Mouse (Mus musculus): Measurements from ENCODE around the gene Mroh2a.

Mroh2a gene

DNA sequence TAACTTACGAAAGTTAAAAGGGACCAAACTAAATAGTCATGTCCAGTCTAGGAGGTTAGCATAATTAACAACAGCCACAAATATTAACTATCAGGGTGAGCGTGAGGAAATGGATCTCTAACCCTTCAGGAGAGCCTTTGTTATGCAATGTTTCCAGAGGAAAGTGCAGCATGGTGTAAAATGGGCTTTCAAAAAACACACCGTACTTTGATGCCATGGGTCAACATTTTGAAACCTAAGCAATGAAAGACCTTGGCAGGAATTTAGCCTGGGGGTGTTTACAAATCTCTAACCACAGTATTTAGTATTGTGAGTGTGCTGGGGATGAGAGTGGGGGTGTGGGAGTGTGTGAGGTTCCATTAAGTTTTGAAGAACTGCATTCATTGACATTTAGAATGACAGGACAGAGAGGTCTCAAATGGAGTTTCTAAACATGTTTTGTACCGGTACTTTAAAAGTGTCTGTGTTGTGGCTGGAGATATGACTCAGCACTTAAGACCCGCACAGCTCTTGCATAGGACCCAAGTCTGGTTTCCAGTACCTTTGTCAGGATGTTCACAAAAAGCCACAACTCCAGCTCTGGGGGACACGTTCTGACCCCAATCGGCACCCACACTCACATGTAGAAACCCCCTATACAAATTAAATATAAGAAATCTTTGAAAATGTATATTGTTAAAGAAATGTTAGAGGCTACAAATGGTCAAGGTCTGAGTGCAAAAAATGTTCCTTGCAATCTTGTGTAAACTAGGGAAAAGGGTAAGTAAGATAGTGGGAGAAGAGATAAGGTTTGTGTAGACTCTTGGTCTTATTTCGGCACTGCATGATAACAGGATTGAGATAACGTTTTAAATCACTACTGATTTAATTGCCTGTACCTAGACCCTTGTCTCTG, 52.6 kb downstream of the Mroh2a start:
- peak; percentile 57 for DNase-seq

DNA sequence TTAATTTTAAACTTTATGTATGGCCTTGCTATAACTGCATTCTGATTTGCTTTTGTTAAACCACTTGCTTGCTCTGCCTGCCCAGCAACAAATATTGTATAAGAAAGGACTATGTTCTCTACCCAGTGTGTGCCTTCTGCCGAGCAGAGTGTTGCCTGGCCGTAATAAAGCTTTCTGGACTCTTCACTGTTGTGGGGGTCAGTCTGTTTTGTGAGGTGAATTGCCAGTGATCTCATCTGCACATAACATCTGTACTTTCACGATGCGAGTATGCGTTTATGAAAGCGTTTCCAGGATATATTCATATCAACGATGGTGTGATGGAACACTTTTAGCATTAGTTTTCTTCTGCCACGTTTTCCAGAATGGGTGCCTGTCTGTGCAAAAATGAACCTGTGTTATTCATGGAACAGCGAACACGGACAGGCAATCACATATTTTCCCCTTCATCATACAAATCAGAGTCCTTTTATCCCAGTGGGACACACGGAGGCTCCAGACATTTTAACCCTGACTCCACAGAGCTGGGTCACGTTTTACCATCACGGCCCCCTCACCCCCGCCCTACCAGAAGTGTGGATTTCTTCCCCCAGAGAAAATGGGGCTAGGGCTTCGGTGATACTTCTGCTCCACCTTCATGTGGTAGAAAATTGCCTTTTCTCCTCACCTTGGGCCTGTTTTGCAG, 53.4 kb downstream of the Mroh2a start:
- DNase-seq: no peak

DNA sequence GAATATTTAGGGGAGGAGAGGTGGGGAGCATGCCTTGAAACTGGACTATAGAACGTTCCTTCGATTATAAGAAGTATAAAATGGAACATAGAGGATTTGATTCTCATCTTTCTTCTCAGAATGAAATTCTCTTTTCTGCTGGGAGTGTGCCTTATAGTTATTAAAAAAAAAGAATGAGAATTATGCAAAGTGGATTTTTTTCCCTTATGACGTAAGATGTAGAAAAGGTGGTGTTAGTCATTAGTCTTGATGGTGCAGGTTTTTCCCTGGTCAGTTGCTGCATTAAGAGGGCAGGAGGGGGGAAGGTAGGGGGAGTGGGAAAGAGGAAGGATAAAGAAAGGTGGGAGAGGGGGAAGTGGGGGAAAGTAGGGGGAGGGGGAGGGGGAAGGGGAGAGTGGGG, 55.5 kb downstream of the Mroh2a start:
- no peak for DNase-seq

DNA sequence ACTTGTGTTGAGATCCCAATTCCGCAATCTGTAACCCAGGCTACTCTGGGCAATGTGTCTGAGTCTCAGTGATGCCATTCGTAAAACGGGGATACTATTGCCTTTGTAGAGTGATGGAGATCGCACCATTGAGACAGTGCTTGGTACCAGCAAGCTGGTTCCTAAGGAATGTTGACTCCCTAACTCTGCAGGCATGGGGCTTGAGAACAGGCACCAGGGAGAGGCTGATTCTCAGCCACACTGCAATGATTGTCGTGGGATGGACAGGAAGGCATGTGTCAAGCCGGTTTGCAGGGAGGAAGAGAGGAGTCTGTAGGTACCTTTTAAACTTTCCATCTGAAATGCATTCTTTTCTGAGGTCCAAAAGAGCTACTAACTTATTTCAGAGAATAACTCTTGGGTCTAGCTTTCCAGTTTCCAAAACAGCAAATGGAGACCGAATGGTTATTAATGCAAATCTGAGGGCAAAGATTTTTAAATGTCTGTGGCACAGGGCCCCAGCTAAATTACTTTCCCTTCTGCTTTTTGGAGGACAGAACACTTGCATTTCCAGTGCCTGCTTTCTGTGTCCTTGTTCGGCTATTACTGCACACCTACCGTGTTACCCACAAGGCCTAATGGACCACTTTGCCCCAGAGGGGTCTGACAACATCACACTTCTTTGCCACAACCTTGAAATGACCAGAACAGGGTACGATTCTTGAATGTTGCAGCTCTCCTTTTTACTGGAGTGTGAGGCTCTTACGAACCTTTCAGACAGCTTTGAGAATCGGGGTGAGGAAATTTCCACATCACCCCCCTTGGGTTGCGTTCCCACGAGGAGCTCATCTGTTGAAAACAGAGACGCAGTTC, 56.8 kb downstream of the Mroh2a start:
- DNase-seq: no peak

DNA sequence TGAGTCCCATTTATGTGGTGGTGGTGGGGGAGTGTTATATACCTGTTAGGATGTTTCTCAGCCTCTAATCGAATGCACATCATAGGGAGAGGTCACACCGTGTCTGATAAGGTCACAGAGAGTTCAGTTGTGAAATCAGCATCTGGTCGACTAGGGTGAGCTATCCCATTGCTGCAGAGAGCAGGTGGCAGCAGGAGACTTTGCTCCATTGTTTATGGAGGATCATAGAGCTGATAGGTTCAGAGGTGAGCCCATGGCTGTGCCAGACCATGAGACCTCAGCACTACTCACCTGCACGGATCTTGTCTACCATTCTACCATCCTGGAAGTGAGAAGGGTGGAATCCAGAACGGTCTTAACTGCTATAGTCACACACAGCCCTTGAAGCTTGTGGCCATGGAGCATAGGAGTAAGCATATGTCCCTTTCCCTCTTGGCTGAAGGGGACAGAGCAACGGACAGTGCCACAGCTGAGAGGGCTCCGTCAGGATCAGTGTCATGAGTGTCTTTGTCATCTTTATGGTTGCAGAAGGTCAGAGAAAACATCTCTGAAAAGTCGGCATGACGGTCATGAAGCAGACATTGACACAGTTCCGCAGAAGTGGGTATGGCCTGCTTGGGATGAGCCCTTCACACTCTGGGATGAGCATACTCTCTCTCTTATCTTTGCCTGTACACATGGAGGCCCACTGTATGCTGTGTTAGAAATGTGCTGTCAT, 57.6 kb downstream of the Mroh2a start:
- DNase-seq: no peak

DNA sequence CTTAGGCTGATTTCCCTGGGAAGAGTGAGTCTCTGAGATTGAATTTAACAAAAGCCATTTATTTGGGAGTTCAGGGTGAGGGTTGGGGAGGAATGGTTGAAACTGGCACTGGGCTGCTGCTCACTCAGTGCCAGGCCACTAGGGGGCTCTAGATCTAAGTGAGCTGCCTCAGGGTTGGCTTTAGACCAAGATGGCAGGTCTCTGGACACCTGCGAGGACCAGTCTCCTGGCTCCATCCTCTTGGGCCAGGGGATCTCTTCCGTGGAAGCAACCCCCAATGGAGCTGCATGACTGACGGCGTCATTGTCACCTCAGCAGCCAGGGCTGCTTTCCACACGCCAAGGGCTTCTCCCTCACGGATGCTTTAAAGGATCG, 58.1 kb downstream of the Mroh2a start:
- DNase-seq: no peak

DNA sequence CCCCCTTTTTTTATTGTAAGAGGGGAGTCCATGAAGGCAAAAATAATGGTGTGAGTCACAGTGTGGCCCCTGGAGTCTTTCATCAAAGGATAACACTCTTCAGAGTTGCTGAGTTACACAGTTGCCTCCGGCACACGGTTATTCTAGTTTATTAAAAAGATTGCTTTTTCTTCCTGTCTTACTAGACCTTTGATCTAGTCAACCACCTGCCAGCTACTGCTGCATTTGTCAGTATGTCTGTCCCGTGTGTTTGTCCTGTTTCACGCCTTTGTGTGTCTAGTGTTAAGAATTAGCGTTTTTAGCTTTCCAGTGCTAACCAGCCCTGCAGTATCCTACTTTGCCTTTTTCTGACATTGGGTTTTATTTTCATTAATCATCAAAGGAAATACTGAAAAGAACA, 58.9 kb downstream of the Mroh2a start:
- DNase-seq: no peak

DNA sequence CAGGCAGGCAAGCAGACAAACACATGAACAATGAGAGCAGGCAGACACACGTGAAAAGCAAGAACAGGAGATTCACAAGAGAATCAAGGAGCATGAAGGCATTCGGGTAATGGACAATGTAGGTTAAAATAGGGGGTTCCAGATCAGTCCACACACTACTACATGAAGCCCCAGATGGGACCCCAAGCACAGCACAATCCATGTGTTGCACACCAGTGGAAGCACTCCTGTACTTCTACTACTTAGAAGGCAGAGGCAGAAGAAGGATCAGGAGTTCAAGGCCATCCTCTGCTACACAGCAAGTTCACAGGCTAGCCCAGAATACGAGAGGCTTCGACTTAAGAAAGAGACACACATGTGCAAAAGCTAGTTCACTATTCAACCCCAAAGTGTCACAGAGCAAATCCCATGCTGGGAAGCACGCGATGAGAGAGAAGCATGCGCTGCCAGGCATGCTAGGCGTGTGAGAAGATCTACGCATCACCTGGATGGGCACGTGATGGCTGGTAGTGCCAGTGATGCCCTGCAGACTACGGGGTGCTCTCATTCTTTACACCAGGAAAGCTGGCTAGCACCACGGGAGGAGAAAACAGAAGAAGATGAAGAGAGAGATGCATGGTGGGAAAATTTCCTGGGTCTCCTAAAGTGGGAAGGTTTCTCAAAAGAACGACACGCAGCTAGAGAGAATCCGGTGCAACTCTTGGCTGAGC, 59.5 kb downstream of the Mroh2a start:
- no peak for DNase-seq

DNA sequence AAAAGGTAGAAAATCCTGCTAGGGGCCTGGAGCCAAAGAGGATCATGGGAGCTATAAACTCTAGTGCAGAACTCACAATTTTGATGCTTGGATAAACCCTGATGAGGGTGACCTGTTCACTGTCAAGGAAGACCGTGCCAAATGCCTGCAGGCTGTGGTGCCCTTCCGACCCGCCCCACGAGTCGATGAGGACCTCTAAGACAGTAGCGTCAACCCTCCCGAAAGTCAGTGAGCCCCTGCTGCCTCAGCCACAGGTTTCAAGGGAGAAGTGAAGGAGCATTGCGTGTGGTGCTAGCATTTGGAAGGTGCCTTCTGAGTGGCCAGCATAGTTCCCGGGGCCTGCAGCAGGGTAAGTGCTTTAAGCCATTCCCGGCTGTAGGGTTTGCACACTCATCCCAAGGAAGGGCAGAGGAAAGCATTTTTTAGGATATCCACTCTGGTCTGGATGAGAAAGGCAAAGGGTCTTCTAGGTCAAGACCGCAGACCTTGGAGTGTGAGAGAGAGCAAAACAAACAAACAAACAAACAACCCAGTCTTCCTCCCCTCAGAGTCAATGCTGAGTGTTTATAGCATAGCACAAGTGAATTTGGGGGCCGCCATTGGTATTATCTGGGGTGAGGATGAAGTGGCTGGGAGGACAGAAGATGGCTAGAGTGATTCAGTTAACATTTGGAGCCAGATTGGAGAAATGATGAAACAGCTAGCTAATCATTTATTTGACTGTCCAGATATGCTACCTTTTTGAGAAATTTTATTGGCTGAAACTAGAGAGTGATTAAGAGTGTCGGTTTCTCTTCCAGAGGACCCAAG, 60.3 kb downstream of the Mroh2a start:
- no peak for DNase-seq

DNA sequence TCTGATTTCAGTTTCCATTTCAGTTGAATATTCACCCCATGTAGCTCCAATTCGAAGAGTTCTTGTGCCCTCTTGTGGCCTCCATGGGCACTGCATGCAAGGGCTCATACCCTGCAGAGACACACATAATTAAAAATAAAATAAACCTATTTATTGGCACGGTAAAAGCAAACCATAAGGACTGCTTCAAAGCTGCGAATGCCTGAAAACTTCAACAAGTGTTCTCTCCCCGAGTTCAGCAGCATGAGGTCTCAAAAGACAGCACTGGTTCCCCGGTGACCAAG, 60.9 kb downstream of the Mroh2a start:
- DNase-seq: peak; percentile 73

DNA sequence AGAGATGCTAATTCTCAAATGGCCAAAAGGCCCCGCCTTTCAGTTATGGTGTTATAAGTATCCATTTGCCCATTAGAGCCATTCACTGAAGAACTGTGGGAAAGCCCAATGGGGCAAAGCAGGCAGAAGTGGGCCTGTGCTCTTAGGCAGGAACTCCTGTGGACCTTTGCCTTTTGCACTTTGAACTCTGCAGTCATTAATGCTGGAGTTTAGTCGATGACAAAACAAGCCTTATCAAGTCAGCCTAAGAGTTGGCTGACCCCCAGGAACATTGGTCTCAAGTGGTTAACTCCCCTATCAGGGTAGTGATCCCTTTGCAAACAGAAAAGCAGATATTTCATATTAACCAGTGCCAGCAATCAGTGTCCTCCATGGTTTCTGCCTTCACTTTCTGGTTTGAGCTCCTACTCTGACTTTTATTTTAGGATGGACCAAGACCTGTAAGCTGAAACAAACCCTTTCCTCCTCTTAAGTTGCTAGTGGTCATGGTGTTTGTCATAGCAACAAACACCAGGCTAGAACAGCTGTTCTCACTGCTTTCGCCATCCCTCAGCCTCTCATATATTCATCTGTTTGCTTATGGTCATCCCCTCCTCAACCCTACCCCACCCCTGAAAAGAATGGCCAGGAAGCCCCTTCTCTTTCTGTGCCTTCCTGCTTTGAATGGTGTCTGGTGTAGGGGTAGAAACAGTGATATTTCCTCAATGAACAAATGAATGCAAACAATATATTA, 61.4 kb downstream of the Mroh2a start:
- DNase-seq: peak; percentile 27

DNA sequence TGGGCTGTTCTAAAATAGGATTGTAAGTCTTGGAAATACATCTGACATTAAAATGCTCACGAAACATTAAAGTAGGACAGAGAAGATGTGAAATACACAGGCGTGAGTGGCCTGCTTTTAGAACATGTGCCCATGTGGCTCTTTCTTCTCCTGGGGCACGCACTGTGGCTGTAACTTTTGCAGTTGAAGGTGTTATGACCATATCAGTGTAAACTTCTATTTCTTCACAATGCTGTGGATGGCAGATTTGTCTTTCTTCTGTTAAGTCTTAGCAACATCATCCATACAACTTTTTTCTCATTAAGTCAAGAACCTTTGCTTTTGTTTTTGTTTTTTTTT, 62.0 kb downstream of the Mroh2a start:
- DNase-seq: peak; percentile 1

DNA sequence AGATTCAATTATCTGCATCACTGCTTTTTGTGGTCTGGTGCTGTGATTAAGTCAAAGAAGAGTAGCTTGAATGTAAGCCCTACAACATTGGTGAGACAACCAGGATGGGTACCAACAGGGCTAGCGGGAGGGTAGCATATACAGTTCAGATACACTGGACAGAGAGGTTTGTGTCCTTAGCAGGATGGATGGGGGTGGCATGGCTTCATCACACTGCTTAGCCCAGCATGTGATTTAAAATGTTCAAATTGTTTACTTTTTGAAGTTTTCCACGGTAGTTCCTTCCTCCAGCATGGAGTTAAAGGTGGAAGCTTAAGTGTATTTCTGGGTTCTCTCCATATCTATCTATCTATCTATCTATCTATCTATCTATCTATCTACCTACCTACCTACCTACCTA, 62.4 kb downstream of the Mroh2a start:
- DNase-seq: no peak

DNA sequence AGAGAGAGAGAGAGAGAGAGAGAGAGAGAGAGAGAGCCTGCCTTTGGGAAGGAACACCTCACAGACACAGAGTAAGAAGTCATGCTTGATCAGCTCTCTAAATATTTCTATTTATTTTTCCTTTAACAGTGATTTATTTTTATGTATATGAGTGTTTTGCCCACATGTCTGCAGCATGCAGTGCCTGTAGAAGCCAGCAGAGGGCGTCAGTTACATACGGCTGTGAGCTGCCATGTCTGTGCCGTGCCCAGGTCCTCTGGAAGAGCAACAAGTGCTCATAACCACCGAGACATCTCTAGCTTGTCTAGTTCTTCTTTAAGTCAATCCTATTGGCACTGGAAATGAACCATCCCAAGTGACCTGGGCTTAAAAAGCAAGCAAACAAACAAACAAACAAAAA, 63.1 kb downstream of the Mroh2a start:
- peak; percentile 59 for DNase-seq

DNA sequence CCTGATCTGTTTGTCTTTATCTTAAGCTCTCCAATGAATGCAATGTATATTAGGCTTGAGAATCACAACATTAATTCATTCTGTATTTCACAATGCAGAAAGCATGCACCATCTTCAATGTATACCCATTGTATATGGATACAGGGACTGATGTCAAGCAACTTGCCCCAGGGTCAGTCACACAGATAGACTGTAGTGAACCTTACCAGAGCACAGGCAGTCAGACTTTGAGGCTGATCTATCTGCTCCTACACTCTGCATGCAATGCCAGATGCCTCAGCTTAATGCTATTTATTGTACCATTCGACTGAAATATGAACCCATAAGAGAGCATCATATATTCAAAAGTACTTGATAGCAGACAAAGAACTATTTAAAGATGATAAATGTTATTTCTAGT, 63.7 kb downstream of the Mroh2a start:
- DNase-seq: peak; percentile 3

DNA sequence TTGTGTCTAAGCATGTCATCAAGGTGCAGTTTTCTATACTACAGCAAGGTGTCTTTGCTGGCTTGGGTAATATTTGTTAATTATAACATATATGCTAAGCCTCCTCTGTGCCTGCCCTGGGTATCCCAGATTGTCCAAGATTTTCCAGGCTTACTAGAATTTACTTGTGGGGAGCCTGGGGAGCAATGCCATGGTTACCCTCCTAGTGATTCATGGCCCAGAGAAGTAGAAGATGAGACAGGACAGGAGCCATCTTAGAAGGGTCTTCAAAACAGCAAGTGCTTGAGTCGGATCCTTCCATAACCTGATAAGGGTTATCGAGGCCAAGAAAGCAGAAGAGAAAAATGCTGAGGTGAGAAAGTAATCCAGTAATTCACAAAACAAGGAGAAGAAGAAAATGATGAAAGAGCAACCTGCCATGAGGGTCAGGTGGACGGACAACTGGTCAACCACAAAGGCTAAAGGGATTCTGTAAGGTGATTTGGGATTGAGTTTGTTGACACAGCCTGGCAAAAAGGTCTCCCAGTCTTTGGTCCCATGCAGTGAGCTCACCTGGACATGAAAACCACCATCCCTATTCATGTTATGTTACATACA, 64.7 kb downstream of the Mroh2a start:
- DNase-seq: peak; percentile 1

DNA sequence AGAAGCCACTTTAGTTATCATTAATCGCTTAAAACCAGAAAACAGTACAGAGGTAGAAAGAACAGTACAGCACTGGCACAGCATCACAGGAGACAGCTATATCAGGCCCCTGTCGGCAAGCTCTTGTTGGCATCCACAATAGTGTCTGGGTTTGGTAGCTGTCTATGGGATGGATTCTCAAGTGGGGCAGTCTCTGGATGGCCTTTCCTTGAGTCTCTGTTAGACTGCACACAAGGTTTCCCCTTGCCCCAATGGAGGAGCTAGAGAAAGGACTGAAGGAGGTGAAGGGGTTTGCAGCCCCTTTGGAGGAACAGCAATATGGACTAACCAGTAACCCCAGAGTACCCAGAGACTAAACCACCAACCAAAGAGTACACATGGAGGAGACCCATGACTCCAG, 65.3 kb downstream of the Mroh2a start:
- no peak for DNase-seq

DNA sequence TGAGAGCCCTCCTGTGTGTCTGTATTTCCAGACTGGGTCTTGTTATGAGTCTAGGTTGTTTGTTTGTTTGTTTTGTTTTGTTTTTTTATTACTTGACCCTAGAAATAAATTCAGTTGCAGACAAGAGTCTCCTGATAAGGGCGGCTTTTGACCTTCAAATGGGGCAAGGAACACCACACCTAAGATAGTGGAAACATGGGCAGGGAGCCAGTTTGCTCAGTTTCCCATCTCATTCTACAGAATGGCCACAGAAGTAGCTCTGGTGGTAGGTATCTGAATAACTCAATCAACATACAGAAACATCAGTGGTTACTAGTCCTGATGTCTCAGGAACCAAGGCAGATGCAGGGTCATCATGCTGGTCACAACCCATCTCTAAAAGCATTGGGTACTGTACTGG, 67.9 kb downstream of the Mroh2a start:
- no peak for DNase-seq

DNA sequence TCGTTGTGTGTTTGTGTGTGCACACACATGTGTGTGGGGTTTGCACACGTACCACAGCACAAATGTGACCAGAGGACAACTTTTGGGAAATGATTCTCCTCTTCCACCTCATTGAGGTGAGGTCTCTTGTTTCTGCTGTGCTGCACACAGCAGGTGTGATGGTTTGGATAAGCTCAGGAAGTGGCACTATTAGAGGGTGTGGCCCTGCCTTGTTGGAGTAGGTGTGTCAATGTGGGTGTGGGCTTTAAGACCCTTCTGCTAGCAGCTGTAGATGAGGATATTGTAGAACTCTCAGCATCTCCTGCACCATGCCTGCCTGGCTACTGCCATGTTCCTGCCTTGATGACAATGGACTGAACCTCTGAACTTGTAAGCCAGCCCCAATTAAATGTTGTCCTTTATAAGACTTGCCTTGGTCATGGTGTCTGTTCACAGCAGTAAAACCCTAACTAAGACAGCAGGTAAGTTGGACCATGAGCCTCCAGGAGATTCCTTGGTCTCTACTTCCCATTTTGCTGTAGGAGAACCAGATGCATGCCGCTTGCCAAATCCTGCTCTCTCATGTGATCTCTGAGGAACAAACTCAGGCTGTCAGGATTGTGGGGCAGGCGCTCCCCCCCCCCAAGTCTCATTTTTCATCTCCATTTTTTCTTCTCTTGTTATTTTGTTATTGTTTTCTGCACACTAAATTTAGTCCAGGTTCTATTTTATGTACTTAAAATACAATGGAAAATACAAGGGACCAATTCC, 69.6 kb downstream of the Mroh2a start:
- no peak for DNase-seq

All from lung, postnatal 10 days (tissue).